Mouse (Mus musculus) left cerebral cortex, adult 8-10 months (tissue): ENCODE measurements around the gene Atf4. TPM values are rescaled to one million over a fixed set of nuclear protein-coding genes. Genes with fewer than 3 reads are reported as not detected.

ENCODE experiments used
- DNase-seq, 2 experiments: peaks; one replicate each; pipeline ENCODE4 v3.0.0; 2022; ENCODE audit warnings: low spot score in 2 of 2
- total RNA-seq, 4 experiments: library from RNA; stranded (reverse); gene quantifications; 2 replicates each; pipeline ENCODE4 v1.2.4; 2022

The Atf4 gene
- total RNA-seq: 100 to 1,000 TPM in 3 of 4 experiments, 10 to 100 TPM in 1; 98.1 to 118 (median 107) TPM

DNA sequence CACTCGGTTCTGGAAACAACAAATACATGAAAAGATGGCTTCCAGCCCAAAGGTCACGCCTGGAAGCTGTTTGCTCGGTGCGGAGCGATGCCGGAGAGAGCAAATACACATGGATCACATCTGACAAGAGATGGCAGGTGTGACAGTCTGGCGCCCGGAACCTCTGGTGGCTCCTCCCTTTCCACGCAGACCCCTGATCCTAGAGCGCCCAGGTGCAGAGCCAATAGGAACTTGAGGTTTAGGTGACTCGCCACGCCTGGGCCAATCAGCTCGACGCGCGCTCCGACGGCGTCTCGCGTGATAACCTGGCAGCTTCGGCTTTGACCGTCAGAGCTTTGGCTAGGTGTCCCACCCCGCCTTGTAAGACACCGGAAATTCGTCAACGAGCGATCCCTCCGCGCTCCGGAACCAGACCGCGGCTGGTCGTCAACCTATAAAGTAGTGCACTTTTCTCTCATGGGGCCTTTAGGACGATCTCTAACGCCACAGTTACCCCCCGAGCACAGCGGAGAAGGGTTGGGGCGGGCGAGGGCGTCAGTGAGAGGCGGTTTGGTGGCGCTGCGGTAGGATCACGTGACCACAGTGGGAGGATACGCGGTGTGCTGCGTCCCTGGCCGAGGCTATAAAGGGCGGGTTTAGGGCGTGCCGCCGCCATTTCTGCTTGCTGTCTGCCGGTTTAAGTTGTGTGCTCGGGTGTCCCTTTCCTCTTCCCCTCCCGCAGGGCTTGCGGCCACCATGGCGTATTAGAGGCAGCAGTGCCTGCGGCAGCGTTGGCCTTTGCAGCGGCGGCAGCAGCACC lies at the start of gene Atf4:
Atf4 (plus strand) TSS at position 338 of the 799 bp plus-strand sequence.
- DNase-seq: peak; percentile 97 to 99

- DNase-seq: no peak
Observed at GRCm38 (mm10) chr15:80206057-80206565, 48.9 kb upstream of the Atf4 start.

DNA sequence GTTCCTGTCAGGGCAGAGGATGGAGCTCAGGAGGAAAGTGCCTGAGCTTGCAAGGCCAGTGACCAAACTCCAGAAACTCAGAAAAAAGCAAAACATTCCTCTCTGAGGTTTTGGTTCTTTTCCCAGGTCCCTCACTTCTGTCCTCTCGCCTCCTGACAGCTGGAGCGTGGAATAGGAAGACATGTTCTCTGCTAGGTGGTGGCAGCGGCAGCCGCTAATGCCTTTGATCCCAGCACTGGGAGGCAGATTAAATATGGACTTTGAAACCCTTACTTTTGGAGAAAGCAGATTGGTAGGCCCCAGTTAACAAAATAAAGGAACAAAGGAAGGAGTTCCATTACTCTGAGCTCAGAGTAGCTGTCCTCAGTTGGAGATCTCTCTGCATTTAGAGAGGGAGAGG lies 46.5 kb upstream of the Atf4 start:
- DNase-seq: no peak

- no peak for DNase-seq
Observed at GRCm38 (mm10) chr15:80213688-80214087, 41.3 kb upstream of the Atf4 start.

DNA sequence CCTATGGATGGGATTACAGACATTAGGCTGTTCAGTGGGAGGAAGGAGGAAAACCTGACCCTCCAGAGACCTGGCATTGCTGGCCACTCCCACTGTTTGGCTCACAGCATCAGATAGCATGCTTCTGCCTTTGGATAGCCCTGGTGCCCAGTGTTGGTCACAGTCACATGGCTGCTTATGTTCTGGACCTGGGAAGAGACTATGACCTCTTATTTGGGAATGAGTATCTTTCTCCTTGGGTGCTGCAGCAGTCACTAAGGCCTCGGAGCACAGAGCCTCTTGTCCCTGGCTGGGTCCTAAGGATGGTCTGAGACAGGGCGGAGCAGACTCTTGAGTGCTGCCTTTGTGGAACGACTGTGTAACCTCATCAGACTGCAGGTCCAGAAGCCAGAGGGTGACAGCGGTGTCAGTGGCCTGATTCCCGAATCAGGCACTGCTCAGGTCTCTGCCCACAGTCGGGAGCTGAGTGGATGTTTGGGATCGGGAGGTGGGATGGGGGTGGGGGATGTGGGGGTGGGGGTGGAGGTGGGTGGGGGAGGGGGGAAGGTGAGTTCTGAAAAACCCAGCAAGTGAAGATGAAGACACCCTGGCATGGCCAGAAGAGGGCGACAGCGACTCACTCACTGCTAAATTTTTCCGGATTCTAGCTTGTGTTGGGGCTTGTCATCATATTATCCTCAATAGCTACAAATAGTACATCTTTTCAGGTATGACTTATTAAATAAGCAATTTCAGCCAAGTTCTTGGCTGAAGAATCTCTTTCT lies 39.1 kb upstream of the Atf4 start:
- no peak for DNase-seq

DNA sequence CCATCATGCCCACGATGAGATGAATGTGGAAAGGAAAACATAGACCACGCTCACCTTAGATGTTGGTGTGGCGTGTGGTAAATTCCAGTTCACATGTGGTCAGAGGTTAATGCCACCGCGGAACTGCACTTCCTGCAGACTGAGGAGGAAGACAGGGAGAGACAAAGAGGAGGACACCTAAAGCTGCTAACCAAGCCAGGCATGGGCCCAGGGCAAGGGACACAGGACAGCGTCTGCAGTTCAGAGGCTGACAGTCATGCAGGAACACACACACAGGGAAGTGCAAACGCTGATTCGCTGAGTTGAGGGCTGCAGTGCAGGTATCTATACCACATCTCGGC lies 38.5 kb upstream of the Atf4 start:
- no peak for DNase-seq

- no peak for DNase-seq
Observed at GRCm38 (mm10) chr15:80217476-80217875, 37.5 kb upstream of the Atf4 start.

DNA sequence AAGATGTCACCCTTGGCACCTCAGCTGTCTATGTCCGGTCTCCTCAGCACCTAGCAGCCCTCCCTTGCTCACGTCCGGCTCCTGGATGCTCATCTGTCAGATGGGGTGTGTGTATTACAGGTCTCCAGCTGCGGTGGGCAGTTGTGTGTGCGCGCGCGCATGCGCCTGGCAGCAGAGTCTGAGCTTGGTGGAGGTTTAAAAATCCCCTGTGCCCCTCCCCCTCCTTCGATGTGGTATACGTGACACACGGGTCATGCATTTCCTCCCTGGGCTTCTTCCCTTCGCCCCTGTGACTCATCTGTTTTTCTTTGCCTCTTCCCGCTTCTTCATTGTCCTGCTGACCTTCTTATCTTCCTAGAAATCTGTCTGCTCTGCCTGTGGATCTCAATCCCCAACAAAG lies 35.8 kb upstream of the Atf4 start:
- DNase-seq: no peak

DNA sequence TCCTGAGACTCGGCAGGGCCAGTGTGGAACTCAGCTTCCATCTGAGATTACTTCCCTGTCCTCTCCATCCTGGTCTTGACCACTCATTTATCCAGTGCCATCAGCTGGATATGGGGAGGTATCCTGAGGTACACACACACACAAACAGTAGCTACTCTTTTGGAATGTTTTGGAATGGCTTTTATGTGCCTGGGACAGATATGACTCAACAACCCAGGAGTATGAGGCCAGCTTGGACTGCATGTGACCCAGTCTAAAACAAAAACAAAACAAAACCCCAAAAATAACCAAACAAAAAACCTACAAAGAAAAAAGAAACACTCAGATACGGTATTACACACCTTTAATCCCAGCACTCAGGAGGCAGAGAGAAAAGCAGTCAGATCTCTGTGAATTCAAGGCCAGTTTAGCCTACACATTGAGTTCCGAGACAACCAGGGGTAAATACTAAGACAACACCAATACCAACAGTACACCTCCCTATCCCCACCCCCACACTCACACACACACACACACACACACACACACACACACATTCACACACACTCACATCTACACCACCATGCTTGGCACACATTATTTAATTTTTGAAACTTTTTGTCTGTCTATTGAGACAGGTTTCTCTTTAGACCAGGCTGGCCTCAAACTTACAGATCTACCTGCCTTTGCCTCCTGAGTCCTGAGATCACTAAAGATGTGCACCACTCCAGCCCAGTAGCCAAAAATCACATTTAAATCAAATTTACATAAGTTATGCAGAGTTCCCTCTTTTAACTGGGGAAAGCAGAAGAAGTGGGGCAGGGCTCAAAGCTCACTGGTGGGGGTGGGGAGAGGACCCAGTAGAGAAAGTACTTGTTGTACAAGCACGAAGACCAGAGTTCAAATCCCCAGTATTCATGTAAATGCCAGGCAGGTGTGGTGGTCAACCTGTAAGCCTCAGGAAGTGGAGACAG lies 35.0 kb upstream of the Atf4 start:
- no peak for DNase-seq

- DNase-seq: no peak
Observed at GRCm38 (mm10) chr15:80221031-80221430, 34.0 kb upstream of the Atf4 start.

GRCm38 (mm10) chr15:80223751-80224150 lies 31.2 kb upstream of the Atf4 start:
- no peak for DNase-seq

GRCm38 (mm10) chr15:80225208-80225607 lies 29.8 kb upstream of the Atf4 start:
- DNase-seq: no peak

- DNase-seq: no peak
Observed at GRCm38 (mm10) chr15:80225796-80226195, 29.2 kb upstream of the Atf4 start.

DNA sequence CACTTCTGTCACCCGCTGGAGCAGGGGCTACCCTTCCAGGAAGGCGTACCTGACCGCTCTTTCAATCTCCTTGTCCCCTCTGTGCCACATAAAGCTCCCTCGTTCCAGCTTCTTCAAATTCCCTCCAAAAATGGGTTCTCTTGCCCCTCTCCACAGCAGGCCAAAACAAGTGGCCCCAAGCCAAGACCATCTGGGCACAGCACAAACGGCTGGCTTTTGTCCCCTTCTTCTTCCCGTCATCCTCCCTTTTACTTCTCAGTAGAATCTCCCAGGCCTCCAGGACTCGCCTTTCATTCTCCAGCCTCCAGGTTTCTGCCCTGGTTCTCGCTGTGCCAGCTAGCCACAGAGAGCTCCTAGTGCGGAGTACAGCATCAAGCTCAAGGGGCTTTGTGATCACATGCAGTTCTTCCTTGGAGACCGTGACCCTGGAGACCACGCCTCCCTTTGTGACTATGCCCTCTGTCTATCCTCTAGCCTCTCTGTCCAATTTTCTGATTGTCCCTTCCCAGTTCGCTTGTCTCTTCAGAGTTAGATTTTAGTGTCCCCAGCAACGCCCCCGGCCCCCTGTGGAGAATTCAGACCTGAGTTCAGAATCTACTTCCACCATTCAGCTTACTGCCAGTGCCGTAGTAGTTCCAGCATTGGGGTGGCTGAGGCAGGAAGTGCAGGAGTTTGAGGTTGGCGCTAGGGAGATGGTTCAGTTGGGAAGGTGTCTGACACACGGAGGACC lies 26.7 kb upstream of the Atf4 start:
- no peak for DNase-seq

GRCm38 (mm10) chr15:80232331-80232730 lies 22.7 kb upstream of the Atf4 start:
- DNase-seq: no peak

GRCm38 (mm10) chr15:80233053-80233452 lies 21.9 kb upstream of the Atf4 start:
- DNase-seq: no peak

DNA sequence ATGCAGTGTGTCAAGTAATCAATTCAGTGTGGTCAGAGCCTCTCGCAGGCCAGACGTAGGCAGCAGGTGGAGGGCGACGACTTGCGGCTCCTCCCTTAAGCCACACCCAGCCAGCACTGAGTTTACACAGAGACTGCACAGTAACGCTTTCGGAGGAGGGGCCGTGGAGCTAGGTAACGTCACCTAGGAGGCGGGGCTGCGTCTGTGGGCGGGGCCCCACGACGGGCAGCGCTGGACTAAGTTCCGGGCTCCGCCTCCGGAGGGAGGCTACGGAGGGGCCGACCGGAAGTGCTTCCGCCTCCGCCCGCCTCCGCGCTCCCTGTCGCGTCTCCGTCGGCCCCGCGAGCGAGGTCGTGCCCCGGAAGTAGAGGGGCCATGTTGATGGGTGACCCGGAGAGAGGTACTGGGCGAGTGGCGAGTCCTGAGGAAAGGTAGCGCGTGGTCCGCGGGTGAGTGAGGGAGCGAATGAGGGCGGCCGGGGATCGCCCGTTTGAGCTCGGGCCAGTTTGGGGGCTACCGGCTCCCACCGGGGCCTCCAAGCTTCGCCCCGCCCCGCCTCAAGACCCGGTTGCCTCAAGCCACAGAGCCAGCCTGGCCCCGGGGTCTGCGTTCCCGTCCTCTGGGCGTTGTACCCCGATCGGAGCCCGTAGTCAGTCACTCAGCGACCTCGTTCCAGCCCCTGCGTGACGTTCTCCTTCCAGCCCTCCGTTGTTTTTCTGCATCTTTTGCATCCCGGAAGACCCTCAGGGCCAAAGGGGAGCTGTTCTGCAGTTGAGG lies 21.1 kb upstream of the Atf4 start, which contains the start of gene Mief1:
Mief1 (plus strand) TSS at position 286 of the 777 bp plus-strand sequence.
- peak; percentile 91 to 98 for DNase-seq

DNA sequence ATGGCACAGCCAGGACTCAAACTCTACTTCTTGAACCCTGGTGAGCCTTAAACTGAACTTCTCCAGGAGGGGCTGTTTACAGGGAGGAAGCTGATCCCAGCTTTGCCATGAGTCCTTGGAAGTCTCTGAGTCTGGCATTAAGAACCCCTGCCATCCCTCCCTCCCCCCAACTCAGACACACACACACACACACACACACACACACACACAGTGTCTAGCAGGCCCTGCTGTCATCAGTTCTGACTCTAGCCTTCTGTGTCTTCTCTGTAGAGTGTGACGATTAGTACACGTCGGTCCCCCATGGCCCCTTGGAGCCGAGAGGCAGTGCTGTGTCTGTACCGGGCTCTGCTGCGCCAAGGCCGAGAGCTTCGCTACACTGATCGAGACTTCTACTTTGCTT lies 19.4 kb upstream of the Atf4 start, which contains the start of gene AC140267.1:
AC140267.1 (plus strand) TSS at position 301 of the 400 bp plus-strand sequence.
- no peak for DNase-seq

GRCm38 (mm10) chr15:80248135-80248534 lies 6.8 kb upstream of the Atf4 start:
- no peak for DNase-seq

DNA sequence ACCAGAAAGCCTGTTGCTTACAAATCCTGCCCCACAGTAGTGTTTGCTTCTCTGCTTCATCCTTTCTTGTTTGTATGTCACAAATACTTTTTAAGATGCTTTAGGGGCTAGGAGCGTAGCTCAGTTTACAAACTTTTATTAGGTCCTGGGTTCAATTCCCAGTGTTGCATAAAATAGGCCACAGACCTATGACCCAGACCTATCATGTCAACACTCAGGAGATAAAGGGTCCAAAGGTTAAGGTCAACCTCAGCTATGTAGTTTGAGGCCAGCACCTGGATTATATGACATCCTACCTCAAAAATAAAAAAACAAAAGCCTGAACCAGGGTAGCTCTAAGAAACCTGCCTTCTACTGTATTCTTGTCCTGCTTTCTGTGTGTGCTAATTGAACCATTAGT lies 6.4 kb upstream of the Atf4 start:
- no peak for DNase-seq
